In genomic region chr2:127391323-127391722, GRCm38 (mm10) we compare ENCODE assay signal across 18 mouse cellular contexts. TPM values are rescaled to one million over a fixed set of nuclear protein-coding genes. Genes with fewer than 3 reads are reported as not detected.
"Had no signal": no experiment of that assay in that cellular context is flagged by ENCODE, and none has a peak within 500 bp of the region (broad histone marks: within the 10 kb centered on the region; RNA-seq: fewer than 3 reads in every experiment).

No protein-coding gene starts in this region.

- H3K4me2 ChIP-seq: limb, embryonic 15.5 days; liver, embryonic 12.5 days; lung, embryonic 15.5 days; neural tube, embryonic 12.5 days had no signal

- H3K27me3 ChIP-seq: limb, embryonic 15.5 days; liver, embryonic 12.5 days; lung, embryonic 15.5 days; neural tube, embryonic 12.5 days had no signal

- DNase-seq: kidney, adult 2 months; kidney, postnatal 25 days; midbrain, embryonic 14.5 days; retina, postnatal 1 day; right cerebral cortex, postnatal 14 days; thymus, postnatal 36 days had no signal

- H3K4me1 ChIP-seq: limb, embryonic 15.5 days; lung, embryonic 15.5 days; midbrain, embryonic 10.5 days; neural tube, embryonic 12.5 days had no signal

- ATAC-seq: liver, embryonic 12.5 days had no signal

- H3K9me3 ChIP-seq: limb, embryonic 15.5 days; liver, embryonic 12.5 days; lung, embryonic 15.5 days; midbrain, embryonic 10.5 days; neural tube, embryonic 12.5 days had no signal

- H3K4me3 ChIP-seq: left cerebral cortex, adult 2 months; limb, embryonic 15.5 days; liver, embryonic 12.5 days; lung, embryonic 15.5 days; midbrain, embryonic 10.5 days; neural tube, embryonic 12.5 days had no signal

- H3K27ac ChIP-seq: left cerebral cortex, adult 2 months; limb, embryonic 15.5 days; liver, embryonic 12.5 days; lung, embryonic 15.5 days; midbrain, embryonic 10.5 days; neural tube, embryonic 12.5 days had no signal

- H3K9ac ChIP-seq: limb, embryonic 15.5 days; liver, embryonic 12.5 days; lung, embryonic 15.5 days; neural tube, embryonic 12.5 days had no signal

- H3K36me3 ChIP-seq: limb, embryonic 15.5 days; liver, embryonic 12.5 days; lung, embryonic 15.5 days; midbrain, embryonic 10.5 days; neural tube, embryonic 12.5 days had no signal

RNA-seq across cellular contexts. Expression of gene Gpat2, which starts 33.7 kb away (rescaled TPM):
- polyA plus RNA-seq: limb, embryonic 11.5 days had no signal

RNA-seq across cellular contexts. Expression of gene Astl, which starts 52.9 kb away (rescaled TPM):
- total RNA-seq: layer of hippocampus, postnatal 25 days; left cerebral cortex, adult 2 months; left cerebral cortex, postnatal 14 days had no signal
- polyA plus RNA-seq: kidney, adult 2 months; kidney, embryonic 16.5 days; limb, embryonic 11.5 days; liver, embryonic 12.5 days; liver, embryonic 16.5 days; lung, embryonic 15.5 days; midbrain, embryonic 10.5 days; midbrain, embryonic 14.5 days; neural tube, embryonic 12.5 days; stomach, embryonic 16.5 days had no signal
